12 mouse cellular contexts compared by ENCODE assay signal in the genomic region with DNA sequence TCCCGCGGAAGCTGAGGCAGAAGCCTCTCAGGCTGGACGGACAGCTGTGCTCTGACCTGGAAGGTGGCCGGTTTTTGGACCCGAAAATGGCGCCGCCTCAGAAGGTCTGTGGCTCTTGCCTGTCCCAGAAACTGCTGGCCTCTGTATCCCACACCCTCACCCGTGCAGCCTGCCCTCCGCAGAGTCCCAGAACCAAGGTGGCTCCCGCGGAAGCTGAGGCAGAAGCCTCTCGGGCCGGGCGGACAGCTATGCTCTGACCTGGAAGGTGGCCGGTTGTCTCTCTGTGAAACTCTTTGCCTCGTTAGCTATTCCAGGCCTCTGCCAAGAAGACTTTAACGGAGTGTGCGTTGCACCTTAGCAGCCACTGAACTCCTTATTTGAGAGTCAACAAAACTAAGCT. TPM values are rescaled to one million over a fixed set of nuclear protein-coding genes. Genes with fewer than 3 reads are reported as not detected.
"Had no signal": no experiment of that assay in that cellular context is flagged by ENCODE, and none has a peak within 500 bp of the region (broad histone marks: within the 10 kb centered on the region; RNA-seq: fewer than 3 reads in every experiment).

No protein-coding gene starts in this region.

RNA-seq across cellular contexts. Expression of a gene that starts 26.4 kb away (rescaled TPM):
- total RNA-seq: common myeloid progenitor, adult 5-6 weeks; forebrain, postnatal 0 days; gastrocnemius, adult 18-20 months; gastrocnemius, adult 2 months; gastrocnemius, adult 8-10 months; gastrocnemius, postnatal 14 days; gastrocnemius, postnatal 25 days; gastrocnemius, postnatal 36 days; granulocyte monocyte progenitor cell, adult 5-6 weeks; heart, adult 18-20 months; heart, adult 2 months; heart, adult 8-10 months had no signal
